Mouse (Mus musculus) brain, embryonic 14.5 days (tissue): ENCODE data around the gene Plcl2.

Experiments used
- CTCF ChIP-seq: fragments of 200-500 bp; IDR thresholded peaks from 2 replicates; pipeline ENCODE4 v1.5.1; 2012; ENCODE audit warnings: inconsistent platforms, mild to moderate bottlenecking, moderate library complexity, borderline replicate concordance; ENCODE audit not compliant: insufficient read depth, insufficient read length; ENCODE audit errors: extremely low read depth
- POLR2A ChIP-seq: fragments of 200-500 bp; IDR thresholded peaks from 2 replicates; pipeline ENCODE4 v1.6.1; 2012; ENCODE audit warnings: mild to moderate bottlenecking, inconsistent platforms, borderline replicate concordance; ENCODE audit not compliant: poor library complexity, insufficient read depth, insufficient read length, severe bottlenecking; ENCODE audit errors: extremely low read depth

GRCm38 (mm10) chr17:50586834-50587233 is 77.6 kb downstream of the Plcl2 start:
- TF ChIP-seq POLR2A (no peak), CTCF (no peak)
